Mouse (Mus musculus): ENCODE results near the gene Gm4177.
"Not testable (repeated sequence)": the region's sequence is repeated elsewhere in the genome, so short reads cannot be mapped to it uniquely, and the experiment has no call there.

DNA sequence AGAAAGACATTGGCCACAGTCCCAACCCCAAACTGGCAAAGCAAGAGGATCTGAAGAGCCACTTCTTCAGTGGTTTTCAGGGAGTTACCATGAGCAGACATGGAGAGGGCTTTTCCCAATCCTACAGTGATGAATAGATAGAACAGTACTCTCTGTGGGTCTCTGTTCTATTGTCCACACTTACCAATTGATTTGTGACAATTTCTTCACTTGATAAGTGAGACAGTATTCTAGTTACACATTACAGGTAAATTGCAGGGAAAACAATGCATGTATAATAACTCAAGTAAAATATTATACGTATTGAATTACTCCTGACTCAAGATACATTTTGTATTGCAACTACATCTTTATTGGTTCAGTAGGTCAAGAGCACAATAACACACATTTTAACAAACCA is 47.6 kb upstream of the Gm4177 start, which contains the start of gene Gm5725:
- not testable (repeated sequence) for TF ChIP-seq POLR2A (IDR thresholded peaks at IDR 0.05; ENCODE audit: low read depth, low read length); CTCF (conservative IDR thresholded peaks at IDR 0.05; ENCODE audit: insufficient read depth, insufficient read length, low read depth, low read length)
